ENCODE assay signal across 8 mouse cellular contexts in genomic region chr10:79852827-79853226, GRCm38 (mm10). TPM values are rescaled to one million over a fixed set of nuclear protein-coding genes. Genes with fewer than 3 reads are reported as not detected.
DNase-seq lines count a peak whose midpoint lies in the region; ATAC-seq and TF ChIP-seq lines count a peak whose summit lies in the region.

No protein-coding gene starts in this region.

- H3K4me3 ChIP-seq in cortical plate, adult 2 months (ENCODE audit: insufficient read depth, low read length) = peak overlapping the region; percentile 37
- peak overlapping the region; percentile 95 for H3K4me3 ChIP-seq in hindbrain, embryonic 14.5 days (replicated peaks; ENCODE audit: low read length)
- peak overlapping the region; percentile 91 for H3K4me3 ChIP-seq in midbrain, embryonic 15.5 days

- H3K36me3 ChIP-seq in hindbrain, embryonic 14.5 days (replicated peaks; ENCODE audit: control insufficient read depth, insufficient read depth) = peaks cover 16% of the 10 kb centered on the region; the same call in 1 of the 2 replicates
- no peaks in the 10 kb centered on the region for H3K36me3 ChIP-seq in midbrain, embryonic 15.5 days (replicated peaks)

- H3K9ac ChIP-seq in hindbrain, embryonic 14.5 days = peak overlapping the region; percentile 75
- H3K9ac ChIP-seq in midbrain, embryonic 15.5 days = peak overlapping the region; percentile 66

- no peaks in the 10 kb centered on the region for H3K9me3 ChIP-seq in hindbrain, embryonic 14.5 days (ENCODE audit: control insufficient read depth, low read length)
- no peaks in the 10 kb centered on the region for H3K9me3 ChIP-seq in midbrain, embryonic 15.5 days

- peaks cover 22% of the 10 kb centered on the region for H3K4me1 ChIP-seq in cortical plate, adult 2 months (ENCODE audit: control insufficient read depth, insufficient read depth, low read length)
- peaks cover 48% of the 10 kb centered on the region for H3K4me1 ChIP-seq in hindbrain, embryonic 14.5 days (replicated peaks; ENCODE audit: control insufficient read depth, insufficient read depth, low read length)
- H3K4me1 ChIP-seq in midbrain, embryonic 15.5 days = peaks cover 50% of the 10 kb centered on the region

- no peaks in the 10 kb centered on the region for H3K27me3 ChIP-seq in hindbrain, embryonic 14.5 days (ENCODE audit: control insufficient read depth, insufficient read depth, low read length)
- no peaks in the 10 kb centered on the region for H3K27me3 ChIP-seq in midbrain, embryonic 15.5 days (replicated peaks)

- TF ChIP-seq CTCF in cortical plate, adult 2 months (IDR thresholded peaks at IDR 0.05; ENCODE audit: extremely low read depth, insufficient read depth, low read length) = no peak

- peak overlapping the region; percentile 74 for H3K4me2 ChIP-seq in hindbrain, embryonic 14.5 days (replicated peaks)
- H3K4me2 ChIP-seq in midbrain, embryonic 15.5 days = peak overlapping the region; percentile 76

- no peak for ATAC-seq in hindbrain, embryonic 14.5 days (ENCODE audit: low FRiP score)
- ATAC-seq in midbrain, embryonic 15.5 days (replicated peaks) = no peak

- WGBS in hindbrain, embryonic 14.5 days = 21% methylated on average over 8 of the region's 8 CpGs
- WGBS in midbrain, embryonic 15.5 days = 14% methylated on average over 8 of the region's 8 CpGs

- peak overlapping the region; percentile 81 for H3K27ac ChIP-seq in cortical plate, adult 2 months (ENCODE audit: insufficient read depth, low read length)
- H3K27ac ChIP-seq in hindbrain, embryonic 14.5 days = peak overlapping the region; percentile 98
- peak overlapping the region; percentile 99 for H3K27ac ChIP-seq in midbrain, embryonic 15.5 days

- DNase-seq in kidney, postnatal 10 days = peak; percentile 41
- DNase-seq in kidney, adult 8-10 months = no peak
- DNase-seq in hindbrain, embryonic 14.5 days (ENCODE audit: low spot score) = no peak
- no peak for DNase-seq in right cerebral cortex, adult 18-20 months
- DNase-seq in cerebellum, postnatal 36 days = no peak
- no peak for DNase-seq in thymus, adult 18-20 months

- TF ChIP-seq POLR2A in cortical plate, adult 2 months (IDR thresholded peaks at IDR 0.05; ENCODE audit: extremely low read depth, insufficient read depth, low read length) = no peak

RNA-seq across cellular contexts. Expression of gene Ptbp1, which starts 1.4 kb away (rescaled TPM):
- polyA plus RNA-seq in cortical plate, adult 2 months (2012; rRNA removed) = 53.3 and 54.1 TPM in 2 replicates
- 59.5 and 62.6 TPM in 2 replicates for polyA plus RNA-seq in hindbrain, embryonic 14.5 days (2014; fragmentation: Nextera tagmentation; extraction: Ambion mirVana)
- polyA plus RNA-seq in midbrain, embryonic 15.5 days (2015; fragmentation: Nextera tagmentation; extraction: Ambion mirVana) = 72.7 and 79.4 TPM in 2 replicates

RNA-seq across cellular contexts. Expression of gene Prtn3, which starts 21.4 kb away (rescaled TPM):
- 4.3 and 5.2 TPM in 2 replicates for polyA plus RNA-seq in cortical plate, adult 2 months (2012; rRNA removed)
- polyA plus RNA-seq in hindbrain, embryonic 14.5 days (2014; fragmentation: Nextera tagmentation; extraction: Ambion mirVana) = 10.1 and 12.8 TPM in 2 replicates
- 12.2 and 13.3 TPM in 2 replicates for polyA plus RNA-seq in midbrain, embryonic 15.5 days (2015; fragmentation: Nextera tagmentation; extraction: Ambion mirVana)

RNA-seq across cellular contexts. Expression of gene Plppr3, which starts 21.6 kb away (rescaled TPM):
- 79.9 and 80.5 TPM in 2 replicates for polyA plus RNA-seq in cortical plate, adult 2 months (2012; rRNA removed)
- polyA plus RNA-seq in hindbrain, embryonic 14.5 days (2014; fragmentation: Nextera tagmentation; extraction: Ambion mirVana) = 288 and 294 TPM in 2 replicates
- polyA plus RNA-seq in midbrain, embryonic 15.5 days (2015; fragmentation: Nextera tagmentation; extraction: Ambion mirVana) = 496 and 503 TPM in 2 replicates

RNA-seq across cellular contexts. Expression of gene Misp, which starts 32.0 kb away (rescaled TPM):
- 0.13 and 0.21 TPM in 2 replicates for polyA plus RNA-seq in cortical plate, adult 2 months (2012; rRNA removed)
- polyA plus RNA-seq in hindbrain, embryonic 14.5 days (2014; fragmentation: Nextera tagmentation; extraction: Ambion mirVana) = 0.08 and 0.74 TPM in 2 replicates
- 0.23 and 0.85 TPM in 2 replicates for polyA plus RNA-seq in midbrain, embryonic 15.5 days (2015; fragmentation: Nextera tagmentation; extraction: Ambion mirVana)

RNA-seq across cellular contexts. Expression of gene Elane, which starts 33.2 kb away (rescaled TPM):
- polyA plus RNA-seq in cortical plate, adult 2 months (2012; rRNA removed) = not detected in 2 replicates
- 0.47 TPM in 1 of 2 replicates, not detected in the other for polyA plus RNA-seq in hindbrain, embryonic 14.5 days (2014; fragmentation: Nextera tagmentation; extraction: Ambion mirVana)
- polyA plus RNA-seq in midbrain, embryonic 15.5 days (2015; fragmentation: Nextera tagmentation; extraction: Ambion mirVana) = 1.2 TPM in 1 of 2 replicates, not detected in the other

Comparison
In these comparisons a context has a peak if more than half of its experiments do, and no peak if none do; other contexts are left out.
1. H3K4me3 ChIP-seq: peak in every context shown above with its lines; median percentile 95 in hindbrain, embryonic 14.5 days; 91 in midbrain, embryonic 15.5 days; 37 in cortical plate, adult 2 months.